Mouse (Mus musculus): ENCODE measurements at regions not wholly inside any gene's neighbourhood (a gene's known extent, or its start where the extent isn't known, plus 50 kb on each side); places are given as distances from the start of the nearest gene placed in this dataset.

GRCm38 (mm10) chr5:120318951-120319350 lies 112.5 kb upstream of the Lhx5 start:
- DNase-seq: no peak

- no peak for DNase-seq
Measured at GRCm38 (mm10) chr5:120322031-120322731, 109.3 kb upstream of the Lhx5 start.

- DNase-seq: no peak
Measured at GRCm38 (mm10) chr5:120322732-120323316, 108.7 kb upstream of the Lhx5 start.

GRCm38 (mm10) chr5:120324111-120324510 lies 107.4 kb upstream of the Lhx5 start:
- no peak for DNase-seq

GRCm38 (mm10) chr5:120325386-120325910 lies 106.1 kb upstream of the Lhx5 start:
- no peak for DNase-seq

GRCm38 (mm10) chr5:120332030-120332429 lies 99.5 kb upstream of the Lhx5 start:
- no peak for DNase-seq

GRCm38 (mm10) chr5:120339162-120339561 lies 92.3 kb upstream of the Lhx5 start:
- DNase-seq: peak; percentile 55

- peak; percentile 32 for DNase-seq
Measured at GRCm38 (mm10) chr5:120340696-120341231, 90.7 kb upstream of the Lhx5 start.

GRCm38 (mm10) chr5:120350461-120350860 lies 81.0 kb upstream of the Lhx5 start:
- DNase-seq: no peak

- DNase-seq: no peak
Measured at GRCm38 (mm10) chr5:120351827-120352226, 79.7 kb upstream of the Lhx5 start.

- no peak for DNase-seq
Measured at GRCm38 (mm10) chr5:120353657-120354056, 77.8 kb upstream of the Lhx5 start.

GRCm38 (mm10) chr5:120356950-120357349 lies 74.5 kb upstream of the Lhx5 start:
- no peak for DNase-seq

GRCm38 (mm10) chr5:120358084-120358690 lies 73.3 kb upstream of the Lhx5 start:
- no peak for DNase-seq

GRCm38 (mm10) chr5:120365950-120366467 lies 65.5 kb upstream of the Lhx5 start:
- DNase-seq: no peak

- DNase-seq: no peak
Measured at GRCm38 (mm10) chr5:120368797-120369196, 62.7 kb upstream of the Lhx5 start.

GRCm38 (mm10) chr5:120371176-120371819 lies 60.2 kb upstream of the Lhx5 start:
- DNase-seq: no peak

- no peak for DNase-seq
Measured at GRCm38 (mm10) chr5:120373426-120373825, 58.1 kb upstream of the Lhx5 start.
